Mouse (Mus musculus): ENCODE measurements around the gene Ror1. TPM values are rescaled to one million over a fixed set of nuclear protein-coding genes. Genes with fewer than 3 reads are reported as not detected.

The Ror1 gene
- polyA plus RNA-seq, 1 experiment from 2014 or later, result 2.6 TPM

DNA sequence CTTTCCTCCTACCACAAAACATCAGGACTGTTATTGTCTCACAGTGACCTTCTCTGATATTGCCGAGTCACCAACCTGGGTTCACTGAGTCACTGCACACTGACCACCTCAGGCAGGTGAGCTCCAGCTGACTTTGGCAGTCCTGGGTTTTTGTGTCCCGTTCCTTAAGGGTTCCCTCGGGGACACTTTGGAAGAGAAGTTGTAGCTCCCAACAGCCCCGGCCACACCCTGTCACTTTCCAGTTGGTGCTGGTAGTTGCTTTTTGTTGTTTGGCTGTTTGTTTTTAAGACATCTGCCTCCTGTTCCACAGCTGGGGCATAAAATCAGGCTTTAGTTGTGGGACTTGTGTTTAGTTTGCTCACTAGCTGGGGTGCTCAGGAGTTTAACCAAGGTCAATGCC, 39.1 kb upstream of the Ror1 start:
- Histone ChIP-seq H3K4me2 (replicated peaks; ENCODE audit: low read depth) (no peak overlapping the region), H3K9ac (ENCODE audit: low read length) (no peak overlapping the region), H3K9me3 (ENCODE audit: control insufficient read depth, low read length) (no peaks in the 10 kb centered on the region), H3K27me3 (ENCODE audit: control insufficient read depth, insufficient read depth, low read length) (no peaks in the 10 kb centered on the region), H3K4me3 (ENCODE audit: low read depth, low read length) (no peak overlapping the region), H3K4me1 (replicated peaks; ENCODE audit: control insufficient read depth, insufficient read depth) (no peaks in the 10 kb centered on the region), H3K36me3 (ENCODE audit: control insufficient read depth, insufficient read depth, low read length) (no peaks in the 10 kb centered on the region), H3K27ac (replicated peaks) (no peak overlapping the region)
- ATAC-seq (ENCODE audit: low FRiP score, low TSS enrichment) (no peak), DNase-seq (ENCODE audit: low spot score) (no peak)
- WGBS, result 57% methylated on average over 4 of the region's 4 CpGs
- no peak for TF ChIP-seq EP300 (optimal IDR thresholded peaks at IDR 0.05)
- no peak for TF ChIP-seq CTCF (IDR thresholded peaks at IDR 0.05; ENCODE audit: low read depth)

DNA sequence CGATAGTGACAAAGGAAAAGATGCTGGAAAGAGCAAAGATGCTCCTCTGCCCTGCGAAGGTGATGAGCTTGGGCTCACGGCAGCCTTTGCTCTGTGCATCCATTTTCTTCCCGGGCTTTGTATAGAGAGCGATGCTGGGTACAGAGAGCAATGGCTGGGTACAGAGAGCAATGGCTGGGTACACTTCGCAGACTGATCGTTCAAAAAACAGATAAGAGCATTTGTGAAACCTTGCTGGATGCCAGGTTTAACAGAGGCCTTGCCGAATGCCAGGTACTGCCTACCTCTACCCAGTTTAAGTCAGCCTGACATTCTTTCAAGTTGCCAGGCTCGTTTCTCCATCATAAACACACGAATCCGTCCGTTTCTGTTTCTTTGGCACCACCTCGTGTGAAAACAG, 38.2 kb upstream of the Ror1 start:
- H3K9ac ChIP-seq (ENCODE audit: low read length), result no peak overlapping the region
- no peak overlapping the region for H3K27ac ChIP-seq (replicated peaks)
- no peak overlapping the region for H3K4me2 ChIP-seq (replicated peaks; ENCODE audit: low read depth)
- H3K4me3 ChIP-seq (ENCODE audit: low read depth, low read length), result no peak overlapping the region
- H3K27me3 ChIP-seq (ENCODE audit: control insufficient read depth, insufficient read depth, low read length), result no peaks in the 10 kb centered on the region
- no peaks in the 10 kb centered on the region for H3K9me3 ChIP-seq (ENCODE audit: control insufficient read depth, low read length)
- DNase-seq (ENCODE audit: low spot score) (no peak), ATAC-seq (ENCODE audit: low FRiP score, low TSS enrichment) (no peak)
- TF ChIP-seq EP300 (optimal IDR thresholded peaks at IDR 0.05) (no peak), CTCF (IDR thresholded peaks at IDR 0.05; ENCODE audit: low read depth) (no peak)
- no peaks in the 10 kb centered on the region for H3K36me3 ChIP-seq (ENCODE audit: control insufficient read depth, insufficient read depth, low read length)
- WGBS, result 83% methylated on average over 13 of the region's 13 CpGs
- H3K4me1 ChIP-seq (replicated peaks; ENCODE audit: control insufficient read depth, insufficient read depth), result no peaks in the 10 kb centered on the region

DNA sequence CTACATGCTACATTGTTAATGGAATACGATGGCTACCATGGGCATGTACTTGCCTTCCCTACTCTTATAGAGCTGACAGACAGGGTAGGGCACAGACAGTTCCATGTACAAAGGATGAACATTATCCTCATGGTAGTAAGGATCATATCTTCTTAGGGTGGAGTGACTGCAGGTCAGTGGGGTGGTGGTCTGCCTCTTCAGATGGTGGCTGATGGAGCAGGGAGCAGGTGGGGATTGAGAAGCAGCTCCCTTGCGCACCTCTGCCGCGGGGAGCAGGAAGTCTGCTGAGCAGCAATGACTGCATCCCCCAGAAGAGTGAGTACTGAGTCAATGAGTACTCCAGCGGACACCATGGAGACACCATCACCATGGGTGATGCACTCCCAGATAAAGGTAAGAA, 37.0 kb upstream of the Ror1 start:
- Histone ChIP-seq H3K4me3 (ENCODE audit: low read depth, low read length) (no peak overlapping the region), H3K9me3 (ENCODE audit: control insufficient read depth, low read length) (no peaks in the 10 kb centered on the region), H3K36me3 (ENCODE audit: control insufficient read depth, insufficient read depth, low read length) (no peaks in the 10 kb centered on the region), H3K4me1 (replicated peaks; ENCODE audit: control insufficient read depth, insufficient read depth) (no peaks in the 10 kb centered on the region), H3K9ac (ENCODE audit: low read length) (no peak overlapping the region), H3K4me2 (replicated peaks; ENCODE audit: low read depth) (no peak overlapping the region), H3K27me3 (ENCODE audit: control insufficient read depth, insufficient read depth, low read length) (no peaks in the 10 kb centered on the region), H3K27ac (replicated peaks) (no peak overlapping the region)
- WGBS, result 94% methylated on average over 5 of the region's 5 CpGs
- DNase-seq (ENCODE audit: low spot score), result no peak
- no peak for TF ChIP-seq EP300 (optimal IDR thresholded peaks at IDR 0.05)
- no peak for TF ChIP-seq CTCF (IDR thresholded peaks at IDR 0.05; ENCODE audit: low read depth)
- ATAC-seq (ENCODE audit: low FRiP score, low TSS enrichment), result no peak

DNA sequence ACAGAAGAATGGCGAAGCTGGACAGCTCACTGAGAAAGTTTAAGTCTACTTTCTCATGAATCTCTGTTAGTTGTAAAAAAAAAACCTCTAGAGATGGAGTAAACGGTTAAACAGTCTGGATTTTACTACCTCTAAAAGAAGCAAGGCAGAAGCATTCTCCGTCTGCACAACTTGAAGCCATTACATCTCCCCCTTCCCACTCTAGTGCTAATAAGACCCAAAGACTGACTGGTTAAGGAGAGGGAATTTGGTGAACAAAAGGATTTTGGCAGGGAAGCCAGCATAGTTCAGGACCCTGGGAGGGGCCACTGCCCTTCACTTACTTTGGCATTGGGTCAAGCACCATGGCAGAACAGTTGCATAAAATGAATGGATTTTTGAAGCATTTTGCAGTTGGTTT, 35.8 kb upstream of the Ror1 start:
- 53% methylated on average over 3 of the region's 3 CpGs for WGBS
- DNase-seq (ENCODE audit: low spot score), result no peak
- TF ChIP-seq EP300 (optimal IDR thresholded peaks at IDR 0.05) (no peak), CTCF (IDR thresholded peaks at IDR 0.05; ENCODE audit: low read depth) (no peak)

DNA sequence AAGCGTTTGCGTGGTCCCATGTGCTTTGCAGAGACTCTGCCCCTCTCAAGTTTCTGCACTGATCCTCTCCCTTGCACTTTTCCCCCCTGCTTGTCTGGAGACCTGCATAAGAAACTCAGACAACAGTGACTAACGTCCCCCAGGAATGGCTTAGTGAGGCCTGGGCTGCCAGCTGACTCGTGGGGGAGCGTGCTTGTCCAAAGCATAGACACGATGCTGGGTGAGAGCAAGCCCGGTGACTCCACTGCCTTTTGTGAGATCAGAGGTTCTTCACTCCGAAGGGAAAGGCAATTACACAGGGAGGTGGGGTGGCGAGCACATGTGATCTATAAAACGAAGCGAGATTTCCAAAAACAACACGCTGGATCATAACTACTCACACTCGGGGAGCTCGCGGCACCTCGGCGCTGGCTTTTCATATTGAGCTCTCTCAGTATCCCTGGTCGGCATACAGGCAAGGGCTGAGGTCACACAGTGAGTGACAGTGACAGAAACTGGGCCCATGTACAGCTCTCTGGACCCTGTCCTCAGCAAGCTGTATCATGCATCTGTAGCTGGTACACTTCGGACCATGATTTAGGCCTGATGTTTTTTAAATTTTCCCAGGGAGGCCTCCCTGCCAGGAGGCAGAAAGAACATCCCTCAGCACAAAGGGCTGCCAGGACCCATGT, 34.1 kb upstream of the Ror1 start:
- Histone ChIP-seq H3K4me2 (replicated peaks; ENCODE audit: low read depth) (no peak overlapping the region), H3K9me3 (ENCODE audit: control insufficient read depth, low read length) (no peaks in the 10 kb centered on the region), H3K4me3 (ENCODE audit: low read depth, low read length) (no peak overlapping the region), H3K27me3 (ENCODE audit: control insufficient read depth, insufficient read depth, low read length) (no peaks in the 10 kb centered on the region), H3K27ac (replicated peaks) (no peak overlapping the region), H3K36me3 (ENCODE audit: control insufficient read depth, insufficient read depth, low read length) (no peaks in the 10 kb centered on the region), H3K9ac (ENCODE audit: low read length) (no peak overlapping the region), H3K4me1 (replicated peaks; ENCODE audit: control insufficient read depth, insufficient read depth) (no peaks in the 10 kb centered on the region)
- DNase-seq (ENCODE audit: low spot score), result no peak
- ATAC-seq (ENCODE audit: low FRiP score, low TSS enrichment), result no peak
- TF ChIP-seq EP300 (optimal IDR thresholded peaks at IDR 0.05), result no peak
- no peak for TF ChIP-seq CTCF (IDR thresholded peaks at IDR 0.05; ENCODE audit: low read depth)
- WGBS, result 66% methylated on average over 19 of the region's 19 CpGs

More for the DNA sequence above, 35.8 kb upstream of the Ror1 start:
- no peaks in the 10 kb centered on the region for H3K27me3 ChIP-seq (ENCODE audit: control insufficient read depth, insufficient read depth, low read length)
- no peaks in the 10 kb centered on the region for H3K9me3 ChIP-seq (ENCODE audit: control insufficient read depth, low read length)
- H3K4me2 ChIP-seq (replicated peaks; ENCODE audit: low read depth), result no peak overlapping the region
- H3K4me3 ChIP-seq (ENCODE audit: low read depth, low read length), result no peak overlapping the region
- H3K36me3 ChIP-seq (ENCODE audit: control insufficient read depth, insufficient read depth, low read length), result no peaks in the 10 kb centered on the region
- H3K4me1 ChIP-seq (replicated peaks; ENCODE audit: control insufficient read depth, insufficient read depth), result no peaks in the 10 kb centered on the region
- H3K9ac ChIP-seq (ENCODE audit: low read length), result no peak overlapping the region
- ATAC-seq (ENCODE audit: low FRiP score, low TSS enrichment), result no peak
- no peak overlapping the region for H3K27ac ChIP-seq (replicated peaks)

DNA sequence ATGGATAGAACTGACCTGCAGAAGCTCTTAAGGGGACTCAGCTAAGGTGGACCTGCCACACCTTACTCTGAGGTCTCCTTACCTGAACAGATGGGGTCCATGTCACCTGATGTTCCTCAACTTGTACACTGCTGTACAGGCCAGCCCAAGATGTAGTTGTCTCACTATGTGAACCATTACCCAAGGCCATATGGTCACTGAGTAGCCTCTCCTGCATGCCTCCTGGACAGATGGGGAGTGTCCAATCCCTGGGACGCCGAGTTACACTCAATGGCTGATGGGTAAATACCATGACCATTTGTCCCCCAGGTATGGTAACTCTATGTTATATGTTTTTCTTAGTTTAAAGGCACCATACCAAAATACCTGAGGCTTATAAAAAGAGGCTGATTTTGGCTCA, 29.9 kb upstream of the Ror1 start:
- no peak for ATAC-seq (ENCODE audit: low FRiP score, low TSS enrichment)
- H3K36me3 ChIP-seq (ENCODE audit: control insufficient read depth, insufficient read depth, low read length), result no peaks in the 10 kb centered on the region
- no peak overlapping the region for H3K4me3 ChIP-seq (ENCODE audit: low read depth, low read length)
- no peaks in the 10 kb centered on the region for H3K9me3 ChIP-seq (ENCODE audit: control insufficient read depth, low read length)
- H3K9ac ChIP-seq (ENCODE audit: low read length), result no peak overlapping the region
- no peak overlapping the region for H3K27ac ChIP-seq (replicated peaks)
- 82% methylated on average over 2 of the region's 2 CpGs for WGBS
- no peak for DNase-seq (ENCODE audit: low spot score)
- H3K4me1 ChIP-seq (replicated peaks; ENCODE audit: control insufficient read depth, insufficient read depth), result no peaks in the 10 kb centered on the region
- H3K27me3 ChIP-seq (ENCODE audit: control insufficient read depth, insufficient read depth, low read length), result no peaks in the 10 kb centered on the region
- TF ChIP-seq EP300 (optimal IDR thresholded peaks at IDR 0.05), result no peak
- no peak for TF ChIP-seq CTCF (IDR thresholded peaks at IDR 0.05; ENCODE audit: low read depth)
- no peak overlapping the region for H3K4me2 ChIP-seq (replicated peaks; ENCODE audit: low read depth)

Measured in stomach, postnatal 0 days (tissue).